Comparison of ENCODE assay signal across 8 mouse cellular contexts in genomic region chr19:46339287-46339971, GRCm38 (mm10). TPM values are rescaled to one million over a fixed set of nuclear protein-coding genes. Genes with fewer than 3 reads are reported as not detected.
DNase-seq lines count a peak whose midpoint lies in the region; ATAC-seq and TF ChIP-seq lines count a peak whose summit lies in the region.

No protein-coding gene starts in this region.

- H3K9ac ChIP-seq in heart, postnatal 0 days (replicated peaks; ENCODE audit: low read depth, low read length): 0 out of 2 replicates have a peak overlapping the region, but pooled peaks have one; percentile 1
- H3K9ac ChIP-seq in limb, embryonic 14.5 days (ENCODE audit: low read depth, low read length, severe bottlenecking): 0 out of 2 replicates have a peak overlapping the region, but pooled peaks have one; percentile 6
- H3K9ac ChIP-seq in midbrain, embryonic 12.5 days (replicated peaks): 0 out of 2 replicates have a peak overlapping the region, but pooled peaks have one; percentile 11

- intact Hi-C loops in left cerebral cortex, adult 2 months (cut with DNase I): loop anchor here (2.0 kb wide), 3 partner anchors 17 to 111 kb away; no protein-coding TSS in a partner anchor

- TF ChIP-seq POLR2A in limb, embryonic 14.5 days (IDR thresholded peaks at IDR 0.05; ENCODE audit: borderline replicate concordance, extremely low read depth, insufficient read depth, insufficient read length): no peak

- no peak for TF ChIP-seq CTCF in left cerebral cortex, adult 2 months (IDR thresholded peaks at IDR 0.05)
- no peak for TF ChIP-seq CTCF in heart, postnatal 0 days (IDR thresholded peaks at IDR 0.05; ENCODE audit: low read depth)

- H3K9me3 ChIP-seq in heart, postnatal 0 days (replicated peaks; ENCODE audit: control insufficient read depth, low read length): no peaks in the 10 kb centered on the region
- H3K9me3 ChIP-seq in limb, embryonic 14.5 days (ENCODE audit: control insufficient read depth, low read length): no peaks in the 10 kb centered on the region
- H3K9me3 ChIP-seq in midbrain, embryonic 12.5 days: no peaks in the 10 kb centered on the region

- peaks cover 7% of the 10 kb centered on the region; the same call in 1 of the 2 replicates for H3K4me1 ChIP-seq in heart, postnatal 0 days (ENCODE audit: control insufficient read depth, insufficient read depth)
- H3K4me1 ChIP-seq in limb, embryonic 14.5 days (ENCODE audit: control insufficient read depth, insufficient read depth, low read length): peaks cover 12% of the 10 kb centered on the region; the same call in 1 of the 2 replicates
- H3K4me1 ChIP-seq in midbrain, embryonic 12.5 days: peaks cover 16% of the 10 kb centered on the region

- no peaks in the 10 kb centered on the region for H3K27me3 ChIP-seq in heart, postnatal 0 days (ENCODE audit: control insufficient read depth, insufficient read depth, low read length)
- no peaks in the 10 kb centered on the region for H3K27me3 ChIP-seq in limb, embryonic 14.5 days (ENCODE audit: control insufficient read depth, insufficient read depth, low read length)
- peaks cover 9% of the 10 kb centered on the region; the same call in 1 of the 2 replicates for H3K27me3 ChIP-seq in midbrain, embryonic 12.5 days

- H3K4me3 ChIP-seq in left cerebral cortex, adult 2 months: no peak overlapping the region
- H3K4me3 ChIP-seq in heart, postnatal 0 days (ENCODE audit: low read depth, low read length): no peak overlapping the region
- H3K4me3 ChIP-seq in limb, embryonic 14.5 days (replicated peaks; ENCODE audit: low read length): no peak overlapping the region
- H3K4me3 ChIP-seq in midbrain, embryonic 12.5 days: no peak overlapping the region

- TF ChIP-seq EP300 in heart, postnatal 0 days (IDR thresholded peaks at IDR 0.05; ENCODE audit: low read depth): no peak

- peak overlapping the region; percentile 94 for H3K27ac ChIP-seq in left cerebral cortex, adult 2 months
- H3K27ac ChIP-seq in heart, postnatal 0 days (ENCODE audit: low read depth): peak overlapping the region; percentile 45
- H3K27ac ChIP-seq in limb, embryonic 14.5 days (replicated peaks; ENCODE audit: low read depth, low read length): peak overlapping the region; percentile 10; the same call in 1 of the 2 replicates
- no peak overlapping the region for H3K27ac ChIP-seq in midbrain, embryonic 12.5 days (replicated peaks)

- H3K4me2 ChIP-seq in heart, postnatal 0 days (ENCODE audit: low read depth, low read length): no peak overlapping the region; the same call in 1 of the 2 replicates
- peak overlapping the region; percentile 32 for H3K4me2 ChIP-seq in limb, embryonic 14.5 days (replicated peaks; ENCODE audit: low read depth, low read length, severe bottlenecking)
- H3K4me2 ChIP-seq in midbrain, embryonic 12.5 days (replicated peaks): no peak overlapping the region

- no peaks in the 10 kb centered on the region for H3K36me3 ChIP-seq in heart, postnatal 0 days (replicated peaks; ENCODE audit: control insufficient read depth, insufficient read depth, low read length)
- no peaks in the 10 kb centered on the region for H3K36me3 ChIP-seq in limb, embryonic 14.5 days (ENCODE audit: control insufficient read depth, insufficient read depth, low read length)
- peaks cover 6% of the 10 kb centered on the region; the same call in 1 of the 2 replicates for H3K36me3 ChIP-seq in midbrain, embryonic 12.5 days

- peak in 1 of 2 experiments; percentile 35 for DNase-seq in left cerebral cortex, adult 2 months (ENCODE audit: extremely low spot score in 1 of 2, low spot score in 2 of 2)
- no peak for DNase-seq in left cerebral cortex, adult 11 months (ENCODE audit: low spot score)
- DNase-seq in cerebellum, adult 8-10 months: peak; percentile 53
- no peak for DNase-seq in heart, postnatal 0 days (ENCODE audit: low spot score)
- DNase-seq in limb, embryonic 14.5 days (ENCODE audit: low spot score): no peak
- DNase-seq in testis, postnatal 14 days (ENCODE audit: low spot score): peak; percentile 68
- no peak for DNase-seq in right cerebral cortex, adult 2 months (ENCODE audit: low spot score in 2 of 2)

- 64% methylated on average over 6 of the region's 7 CpGs for WGBS in heart, postnatal 0 days
- 64% methylated on average over 7 of the region's 7 CpGs for WGBS in limb, embryonic 14.5 days
- 82% methylated on average over 7 of the region's 7 CpGs for WGBS in midbrain, embryonic 12.5 days

- no peak for ATAC-seq in heart, postnatal 0 days (ENCODE audit: insufficient read depth, low read depth)
- ATAC-seq in limb, embryonic 14.5 days (ENCODE audit: low FRiP score, low read depth): no peak
- ATAC-seq in midbrain, embryonic 12.5 days (ENCODE audit: low FRiP score, low read depth): no peak

RNA-seq across cellular contexts. Expression of gene Cuedc2, which starts 0.9 kb away (rescaled TPM):
- 100 to 1,000 TPM; 188 to 196 TPM for total RNA-seq in left cerebral cortex, adult 2 months (2021)
- total RNA-seq in heart, postnatal 0 days (2014; rRNA removed; ENCODE audit: low replicate concordance): 91.7 and 114 TPM in 2 replicates
- 129 and 136 TPM in 2 replicates for polyA plus RNA-seq in heart, postnatal 0 days (2015; fragmentation: Nextera tagmentation; extraction: Ambion mirVana)
- polyA plus RNA-seq in limb, embryonic 14.5 days (2012; rRNA removed): 110 and 133 TPM in 2 replicates
- polyA plus RNA-seq in limb, embryonic 14.5 days (2014; fragmentation: Nextera tagmentation; extraction: Ambion mirVana): 164 and 169 TPM in 2 replicates
- 228 and 237 TPM in 2 replicates for polyA plus RNA-seq in midbrain, embryonic 12.5 days (2016; fragmentation: Nextera tagmentation; extraction: Ambion mirVana)

RNA-seq across cellular contexts. Expression of gene Mfsd13a, which starts 1.5 kb away (rescaled TPM):
- 10 to 100 TPM; 25.5 to 25.9 TPM for total RNA-seq in left cerebral cortex, adult 2 months (2021)
- total RNA-seq in heart, postnatal 0 days (2014; rRNA removed; ENCODE audit: low replicate concordance): 5.2 and 21.8 TPM in 2 replicates
- polyA plus RNA-seq in heart, postnatal 0 days (2015; fragmentation: Nextera tagmentation; extraction: Ambion mirVana): 3.2 and 3.7 TPM in 2 replicates
- 5.4 and 8.0 TPM in 2 replicates for polyA plus RNA-seq in limb, embryonic 14.5 days (2012; rRNA removed)
- polyA plus RNA-seq in limb, embryonic 14.5 days (2014; fragmentation: Nextera tagmentation; extraction: Ambion mirVana): 3.2 and 3.5 TPM in 2 replicates
- 6.5 and 7.1 TPM in 2 replicates for polyA plus RNA-seq in midbrain, embryonic 12.5 days (2016; fragmentation: Nextera tagmentation; extraction: Ambion mirVana)

RNA-seq across cellular contexts. Expression of gene 2310034G01Rik, which starts 10.7 kb away (rescaled TPM):
- under 1 TPM; 0.66 to 0.91 TPM for total RNA-seq in left cerebral cortex, adult 2 months (2021)
- 1.5 TPM in 1 of 2 replicates, not detected in the other for total RNA-seq in heart, postnatal 0 days (2014; rRNA removed; ENCODE audit: low replicate concordance)
- 1.1 and 1.3 TPM in 2 replicates for polyA plus RNA-seq in heart, postnatal 0 days (2015; fragmentation: Nextera tagmentation; extraction: Ambion mirVana)
- polyA plus RNA-seq in limb, embryonic 14.5 days (2012; rRNA removed): 1.6 TPM in 2 replicates
- polyA plus RNA-seq in limb, embryonic 14.5 days (2014; fragmentation: Nextera tagmentation; extraction: Ambion mirVana): 2.1 and 2.7 TPM in 2 replicates
- polyA plus RNA-seq in midbrain, embryonic 12.5 days (2016; fragmentation: Nextera tagmentation; extraction: Ambion mirVana): 1.4 TPM in 2 replicates

RNA-seq across cellular contexts. Expression of gene Fbxl15, which starts 11.4 kb away (rescaled TPM):
- total RNA-seq in left cerebral cortex, adult 2 months (2021): 10 to 100 TPM; 27.0 to 29.6 TPM
- 10.4 and 13.3 TPM in 2 replicates for total RNA-seq in heart, postnatal 0 days (2014; rRNA removed; ENCODE audit: low replicate concordance)
- polyA plus RNA-seq in heart, postnatal 0 days (2015; fragmentation: Nextera tagmentation; extraction: Ambion mirVana): 11.5 and 12.2 TPM in 2 replicates
- polyA plus RNA-seq in limb, embryonic 14.5 days (2012; rRNA removed): 10.8 and 15.6 TPM in 2 replicates
- 13.5 and 15.5 TPM in 2 replicates for polyA plus RNA-seq in limb, embryonic 14.5 days (2014; fragmentation: Nextera tagmentation; extraction: Ambion mirVana)
- 27.6 and 32.6 TPM in 2 replicates for polyA plus RNA-seq in midbrain, embryonic 12.5 days (2016; fragmentation: Nextera tagmentation; extraction: Ambion mirVana)

RNA-seq across cellular contexts. Expression of gene Psd, which starts 12.5 kb away (rescaled TPM):
- 100 to 1,000 TPM; 605 to 647 TPM for total RNA-seq in left cerebral cortex, adult 2 months (2021)
- 0.97 and 13.4 TPM in 2 replicates for total RNA-seq in heart, postnatal 0 days (2014; rRNA removed; ENCODE audit: low replicate concordance)
- polyA plus RNA-seq in heart, postnatal 0 days (2015; fragmentation: Nextera tagmentation; extraction: Ambion mirVana): 1.7 and 2.2 TPM in 2 replicates
- 7.8 and 8.9 TPM in 2 replicates for polyA plus RNA-seq in limb, embryonic 14.5 days (2012; rRNA removed)
- 5.3 and 5.5 TPM in 2 replicates for polyA plus RNA-seq in limb, embryonic 14.5 days (2014; fragmentation: Nextera tagmentation; extraction: Ambion mirVana)
- polyA plus RNA-seq in midbrain, embryonic 12.5 days (2016; fragmentation: Nextera tagmentation; extraction: Ambion mirVana): 31.4 and 31.9 TPM in 2 replicates

Comparison
In these comparisons a context has a peak if more than half of its experiments do, and no peak if none do; other contexts are left out.
1. DNase-seq: peak in cerebellum, adult 8-10 months (single experiment) and testis, postnatal 14 days (single experiment); none in left cerebral cortex, adult 11 months (single experiment), heart, postnatal 0 days (single experiment), limb, embryonic 14.5 days (single experiment) and right cerebral cortex, adult 2 months (0 of 2).
2. Peak in every context shown above with its lines, with median percentiles within 50 percentile points of each other: H3K9ac ChIP-seq.